Mouse (Mus musculus): ENCODE results near the gene Ncoa7. TPM values are rescaled to one million over a fixed set of nuclear protein-coding genes. Genes with fewer than 3 reads are reported as not detected.
A peak's percentile ranks its signal among the peaks of the same experiment; 100 is the strongest.
"Not testable (repeated sequence)": the region's sequence is repeated elsewhere in the genome, so short reads cannot be mapped to it uniquely, and the experiment has no call there.

Ncoa7 gene
- polyA plus RNA-seq, 1 experiment from 2014 or later: 8.3 TPM

- 89% methylated on average over 9 of the region's 9 CpGs for WGBS
- not testable (repeated sequence) for H3K9ac ChIP-seq (ENCODE audit: low read length); H3K36me3 ChIP-seq (ENCODE audit: control insufficient read depth, insufficient read depth, low read length); H3K27ac ChIP-seq (replicated peaks in 1 of 2; ENCODE audit: control insufficient read depth in 1 of 2, insufficient read depth in 1 of 2, low read depth in 2 of 2, low read length in 2 of 2); H3K4me2 ChIP-seq (ENCODE audit: low read length); H3K4me1 ChIP-seq (ENCODE audit: control insufficient read depth in 2 of 2, insufficient read depth in 2 of 2, low read length in 2 of 2); H3K4me3 ChIP-seq (ENCODE audit: control insufficient read depth in 1 of 2, insufficient read depth in 1 of 2, low read depth in 1 of 2, low read length in 2 of 2); ATAC-seq (ENCODE audit: insufficient number of reproducible peaks, insufficient read depth, low FRiP score, low read depth); H3K27me3 ChIP-seq (ENCODE audit: control insufficient read depth, insufficient read depth, low read length); H3K9me3 ChIP-seq (ENCODE audit: control insufficient read depth, low read length)
These were observed 22.2 kb downstream of the Ncoa7 start for GRCm38 (mm10) chr10:30780921-30781320.

- no peak for ATAC-seq (ENCODE audit: insufficient number of reproducible peaks, insufficient read depth, low FRiP score, low read depth)
- Histone ChIP-seq H3K9ac (ENCODE audit: low read length) (no peak overlapping the region), H3K27ac (replicated peaks in 1 of 2; ENCODE audit: control insufficient read depth in 1 of 2, insufficient read depth in 1 of 2, low read depth in 2 of 2, low read length in 2 of 2) (peak overlapping the region; percentile 47 to 49; a peak in 2 of 4 replicates), H3K9me3 (ENCODE audit: control insufficient read depth, low read length) (no peaks in the 10 kb centered on the region), H3K4me2 (ENCODE audit: low read length) (no peak overlapping the region), H3K36me3 (ENCODE audit: control insufficient read depth, insufficient read depth, low read length) (no peaks in the 10 kb centered on the region), H3K27me3 (ENCODE audit: control insufficient read depth, insufficient read depth, low read length) (no peaks in the 10 kb centered on the region), H3K4me1 (ENCODE audit: control insufficient read depth in 2 of 2, insufficient read depth in 2 of 2, low read length in 2 of 2) (peaks cover 4 to 7% of the 10 kb centered on the region in 2 experiments; a peak in 3 of 4 replicates), H3K4me3 (ENCODE audit: control insufficient read depth in 1 of 2, insufficient read depth in 1 of 2, low read depth in 1 of 2, low read length in 2 of 2) (no peak overlapping the region)
- 32% methylated on average over 3 of the region's 3 CpGs for WGBS
These were observed 24.9 kb downstream of the Ncoa7 start for GRCm38 (mm10) chr10:30778240-30778639.

- H3K4me1 ChIP-seq (ENCODE audit: control insufficient read depth in 2 of 2, insufficient read depth in 2 of 2, low read length in 2 of 2): peaks cover 4 to 7% of the 10 kb centered on the region in 2 experiments; a peak in 3 of 4 replicates
- no peak for ATAC-seq (ENCODE audit: insufficient number of reproducible peaks, insufficient read depth, low FRiP score, low read depth)
- no peak overlapping the region for H3K27ac ChIP-seq (replicated peaks in 1 of 2; ENCODE audit: control insufficient read depth in 1 of 2, insufficient read depth in 1 of 2, low read depth in 2 of 2, low read length in 2 of 2)
- H3K36me3 ChIP-seq (ENCODE audit: control insufficient read depth, insufficient read depth, low read length): no peaks in the 10 kb centered on the region
- no peaks in the 10 kb centered on the region for H3K27me3 ChIP-seq (ENCODE audit: control insufficient read depth, insufficient read depth, low read length)
- H3K9ac ChIP-seq (ENCODE audit: low read length): no peak overlapping the region
- H3K4me2 ChIP-seq (ENCODE audit: low read length): no peak overlapping the region
- no peaks in the 10 kb centered on the region for H3K9me3 ChIP-seq (ENCODE audit: control insufficient read depth, low read length)
- WGBS: 85% methylated on average over 2 of the region's 2 CpGs
- H3K4me3 ChIP-seq (ENCODE audit: control insufficient read depth in 1 of 2, insufficient read depth in 1 of 2, low read depth in 1 of 2, low read length in 2 of 2): no peak overlapping the region
These were observed 27.1 kb downstream of the Ncoa7 start for GRCm38 (mm10) chr10:30775987-30776386.

- H3K36me3 ChIP-seq (ENCODE audit: control insufficient read depth, insufficient read depth, low read length): no peaks in the 10 kb centered on the region
- WGBS: 80% methylated on average over 5 of the region's 5 CpGs
- H3K4me3 ChIP-seq (ENCODE audit: control insufficient read depth in 1 of 2, insufficient read depth in 1 of 2, low read depth in 1 of 2, low read length in 2 of 2): no peak overlapping the region
- no peak overlapping the region for H3K9ac ChIP-seq (ENCODE audit: low read length)
- no peak overlapping the region for H3K27ac ChIP-seq (replicated peaks in 1 of 2; ENCODE audit: control insufficient read depth in 1 of 2, insufficient read depth in 1 of 2, low read depth in 2 of 2, low read length in 2 of 2)
- ATAC-seq (ENCODE audit: insufficient number of reproducible peaks, insufficient read depth, low FRiP score, low read depth): no peak
- H3K4me2 ChIP-seq (ENCODE audit: low read length): no peak overlapping the region
- H3K4me1 ChIP-seq (ENCODE audit: control insufficient read depth in 2 of 2, insufficient read depth in 2 of 2, low read length in 2 of 2): peaks cover 4 to 7% of the 10 kb centered on the region in 2 experiments; a peak in 3 of 4 replicates
- no peaks in the 10 kb centered on the region for H3K27me3 ChIP-seq (ENCODE audit: control insufficient read depth, insufficient read depth, low read length)
- H3K9me3 ChIP-seq (ENCODE audit: control insufficient read depth, low read length): no peaks in the 10 kb centered on the region
These were observed 27.6 kb downstream of the Ncoa7 start for GRCm38 (mm10) chr10:30775568-30775967.

GRCm38 (mm10) chr10:30774396-30774795, 28.7 kb downstream of the Ncoa7 start:
- 85% methylated on average over 2 of the region's 2 CpGs for WGBS
- H3K9me3 ChIP-seq (ENCODE audit: control insufficient read depth, low read length): no peaks in the 10 kb centered on the region
- no peaks in the 10 kb centered on the region for H3K27me3 ChIP-seq (ENCODE audit: control insufficient read depth, insufficient read depth, low read length)
- no peak overlapping the region for H3K27ac ChIP-seq (replicated peaks in 1 of 2; ENCODE audit: control insufficient read depth in 1 of 2, insufficient read depth in 1 of 2, low read depth in 2 of 2, low read length in 2 of 2)
- no peaks in the 10 kb centered on the region for H3K36me3 ChIP-seq (ENCODE audit: control insufficient read depth, insufficient read depth, low read length)
- no peak overlapping the region for H3K9ac ChIP-seq (ENCODE audit: low read length)
- ATAC-seq (ENCODE audit: insufficient number of reproducible peaks, insufficient read depth, low FRiP score, low read depth): no peak
- H3K4me2 ChIP-seq (ENCODE audit: low read length): no peak overlapping the region
- H3K4me1 ChIP-seq (ENCODE audit: control insufficient read depth in 2 of 2, insufficient read depth in 2 of 2, low read length in 2 of 2): peaks cover 4 to 7% of the 10 kb centered on the region in 2 experiments; a peak in 3 of 4 replicates
- no peak overlapping the region for H3K4me3 ChIP-seq (ENCODE audit: control insufficient read depth in 1 of 2, insufficient read depth in 1 of 2, low read depth in 1 of 2, low read length in 2 of 2)

- Histone ChIP-seq H3K4me2 (ENCODE audit: low read length) (no peak overlapping the region), H3K27ac (replicated peaks in 1 of 2; ENCODE audit: control insufficient read depth in 1 of 2, insufficient read depth in 1 of 2, low read depth in 2 of 2, low read length in 2 of 2) (no peak overlapping the region), H3K36me3 (ENCODE audit: control insufficient read depth, insufficient read depth, low read length) (no peaks in the 10 kb centered on the region), H3K9me3 (ENCODE audit: control insufficient read depth, low read length) (no peaks in the 10 kb centered on the region), H3K27me3 (ENCODE audit: control insufficient read depth, insufficient read depth, low read length) (no peaks in the 10 kb centered on the region), H3K4me3 (ENCODE audit: control insufficient read depth in 1 of 2, insufficient read depth in 1 of 2, low read depth in 1 of 2, low read length in 2 of 2) (no peak overlapping the region), H3K9ac (ENCODE audit: low read length) (no peak overlapping the region), H3K4me1 (ENCODE audit: control insufficient read depth in 2 of 2, insufficient read depth in 2 of 2, low read length in 2 of 2) (peaks cover 1 to 4% of the 10 kb centered on the region in 2 experiments; a peak in 3 of 4 replicates)
- no peak for ATAC-seq (ENCODE audit: insufficient number of reproducible peaks, insufficient read depth, low FRiP score, low read depth)
- 76% methylated on average over 5 of the region's 5 CpGs for WGBS
These were observed 29.9 kb downstream of the Ncoa7 start for GRCm38 (mm10) chr10:30773181-30773580.

- no peaks in the 10 kb centered on the region for H3K9me3 ChIP-seq (ENCODE audit: control insufficient read depth, low read length)
- ATAC-seq (ENCODE audit: insufficient number of reproducible peaks, insufficient read depth, low FRiP score, low read depth): no peak
- H3K4me3 ChIP-seq (ENCODE audit: control insufficient read depth in 1 of 2, insufficient read depth in 1 of 2, low read depth in 1 of 2, low read length in 2 of 2): no peak overlapping the region
- no peak overlapping the region for H3K9ac ChIP-seq (ENCODE audit: low read length)
- H3K4me1 ChIP-seq (ENCODE audit: control insufficient read depth in 2 of 2, insufficient read depth in 2 of 2, low read length in 2 of 2): no peaks in the 10 kb centered on the region
- H3K27ac ChIP-seq (replicated peaks in 1 of 2; ENCODE audit: control insufficient read depth in 1 of 2, insufficient read depth in 1 of 2, low read depth in 2 of 2, low read length in 2 of 2): no peak overlapping the region
- no peaks in the 10 kb centered on the region for H3K27me3 ChIP-seq (ENCODE audit: control insufficient read depth, insufficient read depth, low read length)
- H3K36me3 ChIP-seq (ENCODE audit: control insufficient read depth, insufficient read depth, low read length): no peaks in the 10 kb centered on the region
- 71% methylated on average over 5 of the region's 5 CpGs for WGBS
- H3K4me2 ChIP-seq (ENCODE audit: low read length): no peak overlapping the region
These were observed 31.5 kb downstream of the Ncoa7 start for GRCm38 (mm10) chr10:30771417-30772158.

GRCm38 (mm10) chr10:30768820-30769219, 34.3 kb downstream of the Ncoa7 start:
- no peaks in the 10 kb centered on the region for H3K36me3 ChIP-seq (ENCODE audit: control insufficient read depth, insufficient read depth, low read length)
- H3K27ac ChIP-seq (replicated peaks in 1 of 2; ENCODE audit: control insufficient read depth in 1 of 2, insufficient read depth in 1 of 2, low read depth in 2 of 2, low read length in 2 of 2): no peak overlapping the region
- H3K4me1 ChIP-seq (ENCODE audit: control insufficient read depth in 2 of 2, insufficient read depth in 2 of 2, low read length in 2 of 2): peaks cover 0 to under 1% of the 10 kb centered on the region in 2 experiments; a peak in 1 of 4 replicates
- no peak overlapping the region for H3K4me3 ChIP-seq (ENCODE audit: control insufficient read depth in 1 of 2, insufficient read depth in 1 of 2, low read depth in 1 of 2, low read length in 2 of 2)
- H3K4me2 ChIP-seq (ENCODE audit: low read length): no peak overlapping the region
- no peak overlapping the region for H3K9ac ChIP-seq (ENCODE audit: low read length)
- ATAC-seq (ENCODE audit: insufficient number of reproducible peaks, insufficient read depth, low FRiP score, low read depth): no peak
- no peaks in the 10 kb centered on the region for H3K27me3 ChIP-seq (ENCODE audit: control insufficient read depth, insufficient read depth, low read length)
- 89% methylated on average over 1 of the region's 1 CpGs for WGBS
- no peaks in the 10 kb centered on the region for H3K9me3 ChIP-seq (ENCODE audit: control insufficient read depth, low read length)
